Mouse (Mus musculus) embryonic fibroblast, embryonic 13.5 days (primary cell): ENCODE results near the gene Ugt1a7c. TPM values are rescaled to one million over a fixed set of nuclear protein-coding genes. Genes with fewer than 3 reads are reported as not detected.
"Not testable (repeated sequence)": the region's sequence is repeated elsewhere in the genome, so short reads cannot be mapped to it uniquely, and the experiment has no call there.

ENCODE experiments used
- H3K27ac ChIP-seq: 2 replicates; pipeline ENCODE4 v1.5.1; 2012; ENCODE audit warnings: low read length, control low read depth, inconsistent platforms; ENCODE audit not compliant: insufficient read depth
- H3K4me1 ChIP-seq: 2 replicates; pipeline ENCODE4 v1.6.1; 2011; ENCODE audit warnings: low read length; ENCODE audit not compliant: control insufficient read depth, insufficient read depth
- H3K4me3 ChIP-seq: 2 replicates; pipeline ENCODE4 v1.5.1; 2011; ENCODE audit warnings: mild to moderate bottlenecking, control low read depth, low read length; ENCODE audit not compliant: insufficient read depth
- CTCF ChIP-seq: IDR thresholded peaks from 2 replicates; pipeline ENCODE4 v1.5.1; 2011; ENCODE audit warnings: mild to moderate bottlenecking, control low read depth, low read length, moderate library complexity, borderline replicate concordance; ENCODE audit not compliant: insufficient read depth
- POLR2A ChIP-seq: IDR thresholded peaks from 2 replicates; pipeline ENCODE4 v1.6.1; 2011; ENCODE audit warnings: low read depth, mild to moderate bottlenecking, control low read depth, low read length, moderate library complexity
- polyA plus RNA-seq: library from polyadenylated mRNA; stranded (reverse); fragments of >200 nt; gene quantifications from 2 replicates; pipeline ENCODE4 v1.2.4, GENCODE M21; 2011; ENCODE audit warnings: low read depth; ENCODE audit not compliant: missing spikeins, insufficient read length

Gene Ugt1a7c
- polyA plus RNA-seq, 1 experiment: 8.0 TPM

GRCm38 (mm10) chr1:88143966-88144675, 49.3 kb downstream of the Ugt1a7c start:
- peak; percentile 40; the same call in 1 of the 2 replicates for TF ChIP-seq CTCF

GRCm38 (mm10) chr1:88145278-88145677, 50.4 kb downstream of the Ugt1a7c start:
- not testable (repeated sequence) for H3K4me1 ChIP-seq, H3K27ac ChIP-seq, H3K4me3 ChIP-seq

More at GRCm38 (mm10) chr1:88143966-88144675, 49.3 kb downstream of the Ugt1a7c start:
- H3K27ac ChIP-seq, H3K4me1 ChIP-seq, H3K4me3 ChIP-seq: not testable (repeated sequence)

GRCm38 (mm10) chr1:88150133-88150532, 55.3 kb downstream of the Ugt1a7c start:
- H3K4me3 ChIP-seq, H3K27ac ChIP-seq, H3K4me1 ChIP-seq: not testable (repeated sequence)
- TF ChIP-seq CTCF: 0 out of 2 replicates have a peak, but pooled peaks have one; percentile 4

- TF ChIP-seq POLR2A: no peak
- no peak for TF ChIP-seq CTCF
- no peaks in the 10 kb centered on the region for H3K4me1 ChIP-seq
Measured at GRCm38 (mm10) chr1:88158430-88158829, 63.6 kb downstream of the Ugt1a7c start.

GRCm38 (mm10) chr1:88165711-88166110, 70.8 kb downstream of the Ugt1a7c start, which contains the start of gene Ugt1a5:
Gene Ugt1a5, plus strand, starts transcription at chr1:88166012.
- H3K27ac ChIP-seq: no peak within 1 kb of the TSS

More at GRCm38 (mm10) chr1:88158430-88158829, 63.6 kb downstream of the Ugt1a7c start:
- Histone ChIP-seq H3K4me3 (no peak overlapping the region), H3K27ac (no peak overlapping the region)

GRCm38 (mm10) chr1:88172190-88172589, 77.3 kb downstream of the Ugt1a7c start:
- not testable (repeated sequence) for H3K4me3 ChIP-seq, H3K4me1 ChIP-seq, H3K27ac ChIP-seq

More at GRCm38 (mm10) chr1:88165711-88166110, 70.8 kb downstream of the Ugt1a7c start, which contains the start of gene Ugt1a5:
- no peak for TF ChIP-seq CTCF
- no peak for TF ChIP-seq POLR2A
- Histone ChIP-seq H3K4me3 (no peak within 1 kb of the TSS), H3K4me1 (no peaks in the 10 kb centered on the region)

GRCm38 (mm10) chr1:88179657-88180056, 84.8 kb downstream of the Ugt1a7c start:
- H3K4me3 ChIP-seq: no peak overlapping the region
- H3K27ac ChIP-seq: no peak overlapping the region
- TF ChIP-seq POLR2A: no peak
- TF ChIP-seq CTCF: no peak
- no peaks in the 10 kb centered on the region for H3K4me1 ChIP-seq

- TF ChIP-seq CTCF (no peak), POLR2A (no peak)
- H3K4me1 ChIP-seq: no peaks in the 10 kb centered on the region
- no peak overlapping the region for H3K27ac ChIP-seq
- H3K4me3 ChIP-seq: no peak overlapping the region
Measured at GRCm38 (mm10) chr1:88186325-88186935, 91.6 kb downstream of the Ugt1a7c start.

- TF ChIP-seq CTCF (no peak), POLR2A (no peak)
- Histone ChIP-seq H3K27ac (no peak overlapping the region), H3K4me1 (no peaks in the 10 kb centered on the region), H3K4me3 (no peak overlapping the region)
Measured at GRCm38 (mm10) chr1:88192136-88192535, 97.3 kb downstream of the Ugt1a7c start.

- TF ChIP-seq POLR2A (no peak), CTCF (no peak)
- Histone ChIP-seq H3K4me3 (no peak overlapping the region), H3K4me1 (no peaks in the 10 kb centered on the region)
Measured at GRCm38 (mm10) chr1:88195687-88196086, 100.8 kb downstream of the Ugt1a7c start.

GRCm38 (mm10) chr1:88197443-88197842, 102.6 kb downstream of the Ugt1a7c start:
- Histone ChIP-seq H3K27ac (no peak overlapping the region), H3K4me1 (no peaks in the 10 kb centered on the region), H3K4me3 (no peak overlapping the region)
- TF ChIP-seq CTCF: no peak
- TF ChIP-seq POLR2A: no peak

More at GRCm38 (mm10) chr1:88195687-88196086, 100.8 kb downstream of the Ugt1a7c start:
- no peak overlapping the region for H3K27ac ChIP-seq
